Mouse (Mus musculus) testis, adult 2 months (tissue): ENCODE data around the gene Iqgap2.

ENCODE experiments used
- CTCF ChIP-seq: fragments of 200-500 bp; IDR thresholded peaks from 2 replicates; pipeline ENCODE4 v1.5.1; 2012; ENCODE audit warnings: low read depth, mild to moderate bottlenecking, inconsistent platforms, low read length, moderate library complexity; ENCODE audit not compliant: control insufficient read depth, insufficient read depth, insufficient replicate concordance
- POLR2A ChIP-seq: fragments of 200-500 bp; IDR thresholded peaks from 2 replicates; pipeline ENCODE4 v1.6.1; 2012; ENCODE audit warnings: low read depth, mild to moderate bottlenecking, inconsistent platforms, low read length, moderate library complexity; ENCODE audit not compliant: control insufficient read depth

DNA sequence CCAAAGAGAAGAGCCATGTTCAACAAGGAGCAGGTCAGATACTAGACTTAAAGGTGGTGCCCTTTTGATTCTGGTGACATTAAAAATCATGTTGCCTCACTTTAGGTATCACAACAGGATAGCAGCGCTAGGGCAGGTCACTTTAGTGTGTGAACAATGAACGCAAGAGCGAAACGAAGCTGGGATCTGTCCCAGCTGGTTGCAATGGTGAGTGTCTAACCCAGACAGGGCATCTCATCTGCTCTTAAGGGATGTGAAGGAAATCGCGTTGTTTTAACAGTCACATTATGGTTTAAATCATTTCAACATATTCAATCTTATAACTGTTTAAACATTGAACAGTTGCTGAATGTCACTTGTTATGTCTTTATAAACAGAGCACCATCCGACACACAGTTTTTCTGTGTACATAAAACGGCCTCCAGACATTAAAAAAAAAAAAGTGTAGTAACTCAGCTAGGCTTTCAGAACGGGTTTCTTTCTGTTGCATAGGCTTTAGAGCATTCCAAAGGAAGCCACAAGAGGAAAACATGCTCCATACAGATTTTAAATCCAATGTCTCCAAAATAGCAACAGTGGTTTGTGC is 148.7 kb downstream of the Iqgap2 start:
- TF ChIP-seq POLR2A (no peak), CTCF (no peak)
